ENCODE assay signal across 20 mouse cellular contexts in the genomic region with DNA sequence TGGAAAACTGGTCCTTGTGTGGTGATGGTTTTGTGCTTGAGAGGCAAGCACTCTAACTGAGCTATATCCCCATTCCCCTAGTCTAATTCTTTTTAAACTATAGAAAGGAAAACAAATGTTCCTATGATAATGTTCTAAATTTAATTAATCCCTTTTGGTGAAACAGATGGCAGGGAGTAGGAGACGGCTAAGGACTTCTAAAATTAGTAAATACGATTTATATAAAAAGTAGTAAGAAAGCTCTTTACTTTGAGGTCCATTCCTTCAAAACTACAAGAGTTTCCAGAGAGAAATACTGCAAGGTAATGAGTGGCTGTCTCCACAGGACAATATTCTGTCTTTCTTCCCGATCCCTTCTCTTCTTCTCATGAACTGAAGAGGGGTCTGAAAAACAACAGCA. TPM values are rescaled to one million over a fixed set of nuclear protein-coding genes. Genes with fewer than 3 reads are reported as not detected.
DNase-seq lines count a peak whose midpoint lies in the region; ATAC-seq and TF ChIP-seq lines count a peak whose summit lies in the region.
"Had no signal": no experiment of that assay in that cellular context is flagged by ENCODE, and none has a peak within 500 bp of the region (broad histone marks: within the 10 kb centered on the region; RNA-seq: fewer than 3 reads in every experiment).

No protein-coding gene starts in this region.

- no peaks in the 10 kb centered on the region for H3K9me3 ChIP-seq in heart, embryonic 11.5 days (replicated peaks; ENCODE audit: control insufficient read depth, low read length)
- no peaks in the 10 kb centered on the region for H3K9me3 ChIP-seq in liver, embryonic 13.5 days (replicated peaks)
- H3K9me3 ChIP-seq in liver, postnatal 0 days (ENCODE audit: low read length) = no peaks in the 10 kb centered on the region
- H3K9me3 ChIP-seq: embryonic facial prominence, embryonic 13.5 days; forebrain, embryonic 10.5 days; heart, embryonic 13.5 days had no signal

- no peak for ATAC-seq in heart, embryonic 11.5 days (replicated peaks; ENCODE audit: insufficient number of reproducible peaks, low FRiP score, low TSS enrichment)
- ATAC-seq in liver, embryonic 13.5 days (ENCODE audit: low read depth) = no peak
- ATAC-seq in liver, postnatal 0 days = no peak
- ATAC-seq: forebrain, embryonic 14.5 days; hindbrain, postnatal 0 days had no signal

- TF ChIP-seq CTCF in liver, postnatal 0 days (IDR thresholded peaks at IDR 0.05; ENCODE audit: low read depth) = no peak

- H3K36me3 ChIP-seq in heart, embryonic 11.5 days (ENCODE audit: control insufficient read depth, insufficient read depth, low read length) = peaks cover 8% of the 10 kb centered on the region; the same call in 1 of the 2 replicates
- peaks cover 43% of the 10 kb centered on the region for H3K36me3 ChIP-seq in liver, embryonic 13.5 days
- peaks cover 38% of the 10 kb centered on the region for H3K36me3 ChIP-seq in liver, postnatal 0 days (replicated peaks; ENCODE audit: insufficient read depth, low read length)

- peak; percentile 23 for DNase-seq in heart, adult 11 months
- peak; percentile 49 for DNase-seq in brain, adult 2 months (ENCODE audit: low read depth, low spot score)
- DNase-seq in liver, embryonic 13.5 days = no peak
- no peak for DNase-seq in liver, postnatal 0 days
- no peak for DNase-seq in cerebellum, postnatal 14 days
- no peak for DNase-seq in neural tube, embryonic 10.5 days (ENCODE audit: extremely low spot score, low spot score)
- DNase-seq: adrenal gland, adult 8-10 months; adrenal gland, postnatal 36 days; cerebellum, adult 11 months; cerebellum, adult 8-10 months; cerebellum, postnatal 25 days; gastrocnemius, postnatal 10 days; heart, postnatal 36 days had no signal

- H3K4me3 ChIP-seq in heart, embryonic 11.5 days (ENCODE audit: low read depth, low read length) = no peak overlapping the region
- 0 out of 2 replicates have a peak overlapping the region, but pooled peaks have one; percentile 14 for H3K4me3 ChIP-seq in liver, embryonic 13.5 days (replicated peaks)
- no peak overlapping the region for H3K4me3 ChIP-seq in liver, postnatal 0 days (ENCODE audit: low read depth, low read length)
- H3K4me3 ChIP-seq: embryonic facial prominence, embryonic 13.5 days; forebrain, embryonic 10.5 days; heart, embryonic 13.5 days had no signal

- TF ChIP-seq EP300 in liver, postnatal 0 days (IDR thresholded peaks at IDR 0.05; ENCODE audit: low read depth) = no peak

- H3K27me3 ChIP-seq in heart, embryonic 11.5 days (ENCODE audit: control insufficient read depth, insufficient read depth, low read length) = no peaks in the 10 kb centered on the region
- H3K27me3 ChIP-seq in liver, embryonic 13.5 days = no peaks in the 10 kb centered on the region
- H3K27me3 ChIP-seq in liver, postnatal 0 days (ENCODE audit: insufficient read depth, low read length) = no peaks in the 10 kb centered on the region
- H3K27me3 ChIP-seq: CH12.LX; embryonic facial prominence, embryonic 13.5 days; heart, embryonic 13.5 days had no signal

- H3K27ac ChIP-seq in heart, embryonic 11.5 days (ENCODE audit: low read depth, low read length) = no peak overlapping the region
- H3K27ac ChIP-seq in liver, embryonic 13.5 days = peak overlapping the region; percentile 98
- peak overlapping the region; percentile 87 for H3K27ac ChIP-seq in liver, postnatal 0 days (ENCODE audit: low read depth)
- H3K27ac ChIP-seq: embryonic facial prominence, embryonic 13.5 days; forebrain, embryonic 10.5 days; heart, embryonic 13.5 days; hindbrain, postnatal 0 days had no signal

- 90% methylated on average over 3 of the region's 3 CpGs for WGBS in heart, embryonic 11.5 days (ENCODE audit: insufficient replicate concordance)
- WGBS in liver, embryonic 13.5 days (ENCODE audit: insufficient replicate concordance) = 71% methylated on average over 3 of the region's 3 CpGs
- 84% methylated on average over 3 of the region's 3 CpGs for WGBS in liver, postnatal 0 days (ENCODE audit: insufficient replicate concordance)

- H3K9ac ChIP-seq in heart, embryonic 11.5 days (ENCODE audit: low read depth, low read length) = no peak overlapping the region
- peak overlapping the region; percentile 61 for H3K9ac ChIP-seq in liver, embryonic 13.5 days
- no peak overlapping the region for H3K9ac ChIP-seq in liver, postnatal 0 days (replicated peaks)
- H3K9ac ChIP-seq: embryonic facial prominence, embryonic 13.5 days had no signal

- H3K4me1 ChIP-seq in heart, embryonic 11.5 days (ENCODE audit: control insufficient read depth, insufficient read depth, low read length) = no peaks in the 10 kb centered on the region
- H3K4me1 ChIP-seq in liver, embryonic 13.5 days (replicated peaks) = peaks cover 74% of the 10 kb centered on the region
- peaks cover 22% of the 10 kb centered on the region for H3K4me1 ChIP-seq in liver, postnatal 0 days (ENCODE audit: insufficient read depth)
- H3K4me1 ChIP-seq: embryonic facial prominence, embryonic 13.5 days; forebrain, embryonic 10.5 days had no signal

- no peak overlapping the region for H3K4me2 ChIP-seq in heart, embryonic 11.5 days
- peak overlapping the region; percentile 61 for H3K4me2 ChIP-seq in liver, embryonic 13.5 days
- H3K4me2 ChIP-seq in liver, postnatal 0 days (ENCODE audit: low read depth, low read length) = peak overlapping the region; percentile 42
- H3K4me2 ChIP-seq: embryonic facial prominence, embryonic 13.5 days; heart, embryonic 13.5 days had no signal

RNA-seq across cellular contexts. Expression of a gene that starts 19.2 kb away (rescaled TPM):
- 112 and 120 TPM in 2 replicates for polyA plus RNA-seq in heart, embryonic 11.5 days (2014; fragmentation: Nextera tagmentation; extraction: Ambion mirVana)
- 89.2 and 103 TPM in 2 replicates for polyA plus RNA-seq in liver, embryonic 13.5 days (2015; fragmentation: Nextera tagmentation; extraction: Ambion mirVana)
- polyA plus RNA-seq in liver, postnatal 0 days (2015; fragmentation: Nextera tagmentation; extraction: Ambion mirVana) = 110 and 125 TPM in 2 replicates

RNA-seq across cellular contexts. Expression of a gene that starts 19.4 kb away (rescaled TPM):
- polyA plus RNA-seq in heart, embryonic 11.5 days (2014; fragmentation: Nextera tagmentation; extraction: Ambion mirVana) = 21.5 and 22.7 TPM in 2 replicates
- polyA plus RNA-seq in liver, embryonic 13.5 days (2015; fragmentation: Nextera tagmentation; extraction: Ambion mirVana) = 23.0 and 23.3 TPM in 2 replicates
- polyA plus RNA-seq in liver, postnatal 0 days (2015; fragmentation: Nextera tagmentation; extraction: Ambion mirVana) = 12.7 and 13.3 TPM in 2 replicates

Comparison
In these comparisons a context has a peak if more than half of its experiments do, and no peak if none do; other contexts are left out.
1. DNase-seq: peak in heart, adult 11 months (single experiment) and brain, adult 2 months (single experiment); none in liver, embryonic 13.5 days (single experiment), liver, postnatal 0 days (single experiment), cerebellum, postnatal 14 days (0 of 2) and neural tube, embryonic 10.5 days (single experiment).